Mouse (Mus musculus) CH12.LX (cell line): Measurements from ENCODE around the gene Tmem117. TPM values are rescaled to one million over a fixed set of nuclear protein-coding genes. Genes with fewer than 3 reads are reported as not detected.
A peak's percentile ranks its signal among the peaks of the same experiment; 100 is the strongest.

Experiments
- DNase-seq: peaks from one replicate; pipeline ENCODE4 v3.0.0-alpha.2; 2013; ENCODE audit errors: extremely low read depth
- H3K27ac ChIP-seq: 2 replicates; pipeline ENCODE4 v1.5.1; 2012; ENCODE audit warnings: low read depth, mild to moderate bottlenecking, control low read depth, moderate library complexity; ENCODE audit not compliant: insufficient read depth
- H3K27me3 ChIP-seq: replicated peaks from 2 replicates; pipeline ENCODE3; 2012; ENCODE audit warnings: inconsistent platforms
- H3K36me3 ChIP-seq, 2 experiments: replicated peaks in 1 of 2; 2 replicates each; pipeline versions ENCODE3 to v1.6.1; 2012; ENCODE audit warnings: inconsistent platforms in 1 of 2, low read length in 1 of 2, mild to moderate bottlenecking in 1 of 2, mixed read lengths in 1 of 2, moderate library complexity in 1 of 2; ENCODE audit not compliant: control insufficient read depth in 1 of 2, insufficient read depth in 1 of 2
- H3K4me1 ChIP-seq, 2 experiments: 2 replicates each; pipeline ENCODE4 v1.6.1; 2012; ENCODE audit warnings: inconsistent platforms in 1 of 2, moderate library complexity in 1 of 2; ENCODE audit not compliant: insufficient read depth in 2 of 2, control insufficient read depth in 1 of 2
- H3K4me2 ChIP-seq: 2 replicates; pipeline ENCODE4 v1.6.1; 2012; ENCODE audit warnings: low read depth, mild to moderate bottlenecking, control low read depth; ENCODE audit not compliant: poor library complexity, insufficient read depth, severe bottlenecking
- H3K4me3 ChIP-seq, 3 experiments: fragments of 150-350 bp in 1 of 3; sonication (generic) in 1 of 3; replicated peaks in 1 of 3; 2 replicates each; pipeline versions ENCODE3 to v1.5.1; 2011 to 2012; ENCODE audit warnings: low read depth in 2 of 3, low read length in 2 of 3, mild to moderate bottlenecking in 2 of 3, moderate library complexity in 2 of 3, control low read depth in 1 of 3, improper control_type of control experiment in 1 of 3, inconsistent platforms in 1 of 3, mixed read lengths in 1 of 3; ENCODE audit not compliant: poor library complexity in 1 of 3
- H3K79me2 ChIP-seq: replicated peaks from 2 replicates; pipeline ENCODE4 v1.6.1; 2012; ENCODE audit warnings: mild to moderate bottlenecking, moderate library complexity; ENCODE audit not compliant: control insufficient read depth, poor library complexity, insufficient read depth, severe bottlenecking; ENCODE audit errors: extremely low read depth
- H3K9ac ChIP-seq: 2 replicates; pipeline ENCODE4 v1.6.1; 2012; ENCODE audit warnings: low read depth, mild to moderate bottlenecking, control low read depth, moderate library complexity; ENCODE audit not compliant: insufficient read depth
- H3K9me3 ChIP-seq: replicated peaks from 2 replicates; pipeline ENCODE3; 2012; ENCODE audit warnings: low read length, inconsistent platforms, mixed read lengths
- CTCF ChIP-seq, 2 experiments: IDR thresholded peaks in 1 of 2; conservative IDR thresholded peaks in 1 of 2; 2 replicates each; pipeline ENCODE4 v1.5.1; 2011 to 2012; ENCODE audit warnings: low read depth in 2 of 2, low read length in 2 of 2, improper control_type of control experiment in 1 of 2, inconsistent platforms in 1 of 2, mild to moderate bottlenecking in 1 of 2, moderate library complexity in 1 of 2
- E2F4 ChIP-seq: IDR thresholded peaks from 2 replicates; pipeline ENCODE4 v1.6.1; 2011; ENCODE audit warnings: low read depth, low read length, improper control_type of control experiment; ENCODE audit not compliant: insufficient replicate concordance
- EP300 ChIP-seq: IDR thresholded peaks from 2 replicates; pipeline ENCODE4 v1.6.1; 2011; ENCODE audit warnings: low read length, improper control_type of control experiment
- ETS1 ChIP-seq: conservative IDR thresholded peaks from 2 replicates; pipeline ENCODE4 v1.6.1; 2012; ENCODE audit warnings: low read depth, mild to moderate bottlenecking, inconsistent platforms, low read length, improper control_type of control experiment, moderate library complexity
- GABPA ChIP-seq: IDR thresholded peaks from 2 replicates; pipeline ENCODE4 v1.6.1; 2012; ENCODE audit warnings: low read depth, low read length, improper control_type of control experiment, inconsistent platforms; ENCODE audit not compliant: insufficient replicate concordance
- IRF4 ChIP-seq: IDR thresholded peaks from 2 replicates; pipeline ENCODE4 v1.6.1; 2014; ENCODE audit warnings: low read depth, mild to moderate bottlenecking, inconsistent platforms, low read length, improper control_type of control experiment
- MAFK ChIP-seq: IDR thresholded peaks from 2 replicates; pipeline ENCODE4 v1.6.1; 2011; ENCODE audit warnings: low read length, improper control_type of control experiment; ENCODE audit not compliant: insufficient replicate concordance
- MAX ChIP-seq: IDR thresholded peaks from 2 replicates; pipeline ENCODE4 v1.6.1; 2011; ENCODE audit warnings: low read length, improper control_type of control experiment
- MAZ ChIP-seq: IDR thresholded peaks from 2 replicates; pipeline ENCODE4 v1.6.1; 2012; ENCODE audit warnings: low read depth, mild to moderate bottlenecking, inconsistent platforms, low read length, improper control_type of control experiment, moderate library complexity
- MEF2A ChIP-seq: IDR thresholded peaks from 2 replicates; pipeline ENCODE4 v1.6.1; 2014; ENCODE audit warnings: low read depth, mild to moderate bottlenecking, inconsistent platforms, low read length, improper control_type of control experiment, borderline replicate concordance
- MXI1 ChIP-seq: IDR thresholded peaks from 2 replicates; pipeline ENCODE4 v1.6.1; 2011; ENCODE audit warnings: mild to moderate bottlenecking, low read depth, low read length, improper control_type of control experiment
- MYC ChIP-seq: IDR thresholded peaks from 2 replicates; pipeline ENCODE4 v1.6.1; 2011; ENCODE audit warnings: low read depth, mild to moderate bottlenecking, improper control_type of control experiment, low read length
- NELFE ChIP-seq: IDR thresholded peaks from 2 replicates; pipeline ENCODE4 v1.6.1; 2011; ENCODE audit warnings: low read depth, low read length, improper control_type of control experiment
- NRF1 ChIP-seq: IDR thresholded peaks from 2 replicates; pipeline ENCODE4 v1.6.1; 2014; ENCODE audit warnings: low read depth, mild to moderate bottlenecking, inconsistent platforms, low read length, improper control_type of control experiment, moderate library complexity
- POLR2AphosphoS2 ChIP-seq: IDR thresholded peaks from 2 replicates; pipeline ENCODE4 v1.6.1; 2011; ENCODE audit warnings: low read depth, low read length, improper control_type of control experiment
- RAD21 ChIP-seq: IDR thresholded peaks from 2 replicates; pipeline ENCODE4 v1.6.1; 2011; ENCODE audit warnings: low read depth, mild to moderate bottlenecking, low read length, improper control_type of control experiment, moderate library complexity
- SMC3 ChIP-seq: IDR thresholded peaks from 2 replicates; pipeline ENCODE4 v1.6.1; 2011; ENCODE audit warnings: low read depth, low read length, improper control_type of control experiment
- TCF12 ChIP-seq: IDR thresholded peaks from 2 replicates; pipeline ENCODE4 v1.6.1; 2014; ENCODE audit warnings: low read depth, mild to moderate bottlenecking, inconsistent platforms, low read length, improper control_type of control experiment
- UBTF ChIP-seq: IDR thresholded peaks from 2 replicates; pipeline ENCODE4 v1.6.1; 2012; ENCODE audit warnings: low read depth, mild to moderate bottlenecking, inconsistent platforms, low read length, improper control_type of control experiment, moderate library complexity
- USF1 ChIP-seq: IDR thresholded peaks from 2 replicates; pipeline ENCODE4 v1.6.1; 2014; ENCODE audit warnings: low read depth, mild to moderate bottlenecking, inconsistent platforms, low read length, improper control_type of control experiment
- USF2 ChIP-seq: conservative IDR thresholded peaks from 2 replicates; pipeline ENCODE4 v1.6.1; 2011; ENCODE audit warnings: low read depth, low read length, improper control_type of control experiment
- ZC3H11A ChIP-seq: IDR thresholded peaks from 2 replicates; pipeline ENCODE4 v1.6.1; 2012; ENCODE audit warnings: low read depth, mild to moderate bottlenecking, inconsistent platforms, low read length, improper control_type of control experiment
- ZMIZ1 ChIP-seq: IDR thresholded peaks from 2 replicates; pipeline ENCODE4 v1.6.1; 2012; ENCODE audit warnings: low read depth, mild to moderate bottlenecking, inconsistent platforms, low read length, improper control_type of control experiment
- dilution Hi-C: fragments of 300-500 bp; cut with MboI; formaldehyde crosslinking; loops from 2 replicates; pipeline ENCODE4 v1.14.3; 2020; ENCODE audit warnings: low sequenced_read_pairs; ENCODE audit not compliant: extremely low pct_unique_long_range_greater_than_20kb, extremely low pct_ligation_motif_present
- in situ Hi-C: fragments of 300-500 bp; cut with MboI; formaldehyde crosslinking; loops from 3 replicates; pipeline ENCODE4 v1.14.3; 2019; ENCODE audit warnings: low sequenced_read_pairs, low pct_ligation_motif_present, low pct_unique_long_range_greater_than_20kb, mixed read lengths
- polyA plus RNA-seq: library from polyadenylated mRNA; unstranded; fragments of >175 nt; gene quantifications from 2 replicates; pipeline ENCODE4 v1.2.1, GENCODE M21; 2012; ENCODE audit warnings: low read depth; ENCODE audit not compliant: insufficient read length
- total RNA-seq, 2 experiments: library from RNA; depleted of rRNA; stranded (reverse); fragments of 300-350 nt in 1 of 2; fragments of >200 nt in 1 of 2; gene quantifications; 2 replicates each; pipeline ENCODE4 v1.2.3; 2012 to 2014

Tmem117 gene
- total and polyA plus RNA-seq, 3 experiments = not detected

DNA sequence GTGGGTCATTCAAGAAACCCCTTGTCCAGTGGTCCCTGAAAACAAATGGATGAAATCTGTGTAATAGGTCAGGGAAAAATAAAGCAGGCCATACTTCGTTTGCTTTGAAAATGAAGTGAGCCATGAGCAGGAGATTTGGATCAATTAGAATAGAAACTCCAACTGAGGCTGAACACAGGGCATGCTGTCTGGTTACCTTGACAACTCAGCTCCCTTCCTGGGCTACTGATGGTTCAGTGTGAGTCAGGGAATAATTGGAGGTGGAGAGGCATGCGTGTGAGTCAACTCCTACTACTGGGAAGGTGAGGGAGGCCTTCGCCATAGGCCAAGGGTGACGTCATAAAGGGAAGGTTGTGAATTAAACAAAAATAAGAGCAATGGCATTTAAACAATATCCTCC lies 103.1 kb downstream of the Tmem117 start:
- dilution Hi-C loops (no loop called here), in situ Hi-C loops (no loop called here)
- H3K9ac ChIP-seq = no peak overlapping the region
- H3K27me3 ChIP-seq = no peaks in the 10 kb centered on the region
- DNase-seq = no peak
- H3K4me1 ChIP-seq = no peaks in the 10 kb centered on the region
- no peaks in the 10 kb centered on the region for H3K79me2 ChIP-seq
- H3K4me2 ChIP-seq = no peak overlapping the region
- no peak overlapping the region for H3K27ac ChIP-seq
- H3K4me3 ChIP-seq = no peak overlapping the region
- no peaks in the 10 kb centered on the region for H3K36me3 ChIP-seq
- TF ChIP-seq MAX = no peak
- no peak for TF ChIP-seq ZC3H11A
- H3K9me3 ChIP-seq = peaks cover 5% of the 10 kb centered on the region

DNA sequence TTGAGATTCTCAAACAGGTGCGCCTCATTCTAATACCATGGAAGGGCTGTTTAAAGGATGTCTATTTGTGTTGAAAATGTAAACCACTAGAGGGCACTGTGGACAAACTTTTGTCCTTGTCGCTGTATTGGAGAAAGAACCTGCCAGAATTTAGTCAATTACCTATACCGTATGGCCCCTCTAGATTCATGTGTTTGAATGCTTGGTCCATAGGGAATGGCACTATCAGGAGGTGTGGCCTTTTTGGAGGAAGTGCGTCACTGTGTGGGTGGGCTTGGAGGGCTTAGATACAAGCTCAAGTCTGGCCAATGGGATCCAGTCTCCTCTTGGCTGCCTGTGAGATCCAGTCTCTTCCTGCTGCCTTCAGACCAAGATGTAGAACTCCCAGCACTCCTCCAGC lies 140.2 kb downstream of the Tmem117 start:
- Histone ChIP-seq H3K9ac (no peak overlapping the region), H3K27me3 (peaks cover 7% of the 10 kb centered on the region), H3K9me3 (peaks cover 25% of the 10 kb centered on the region), H3K36me3 (no peaks in the 10 kb centered on the region), H3K4me1 (no peaks in the 10 kb centered on the region), H3K79me2 (no peaks in the 10 kb centered on the region), H3K4me2 (no peak overlapping the region), H3K27ac (no peak overlapping the region), H3K4me3 (no peak overlapping the region)
- TF ChIP-seq SMC3 = peak; percentile 38
- no peak for TF ChIP-seq ZC3H11A
- no peak for TF ChIP-seq MAZ
- no peak for TF ChIP-seq ZMIZ1
- no peak for TF ChIP-seq POLR2AphosphoS2
- no peak for TF ChIP-seq NRF1
- peak in 1 of 2 experiments; percentile 61; a peak in 2 of 4 replicates for TF ChIP-seq CTCF (conservative IDR thresholded peaks at IDR 0.05 in 1 of 2, IDR thresholded peaks at IDR 0.05 in 1 of 2; ENCODE audit: low read depth in 2 of 2, low read length in 2 of 2)
- no peak for TF ChIP-seq GABPA
- no peak for TF ChIP-seq E2F4
- TF ChIP-seq RAD21 = peak; percentile 59
- in situ Hi-C loops = no loop called here
- DNase-seq = peak; percentile 52
- dilution Hi-C loops = no loop called here

DNA sequence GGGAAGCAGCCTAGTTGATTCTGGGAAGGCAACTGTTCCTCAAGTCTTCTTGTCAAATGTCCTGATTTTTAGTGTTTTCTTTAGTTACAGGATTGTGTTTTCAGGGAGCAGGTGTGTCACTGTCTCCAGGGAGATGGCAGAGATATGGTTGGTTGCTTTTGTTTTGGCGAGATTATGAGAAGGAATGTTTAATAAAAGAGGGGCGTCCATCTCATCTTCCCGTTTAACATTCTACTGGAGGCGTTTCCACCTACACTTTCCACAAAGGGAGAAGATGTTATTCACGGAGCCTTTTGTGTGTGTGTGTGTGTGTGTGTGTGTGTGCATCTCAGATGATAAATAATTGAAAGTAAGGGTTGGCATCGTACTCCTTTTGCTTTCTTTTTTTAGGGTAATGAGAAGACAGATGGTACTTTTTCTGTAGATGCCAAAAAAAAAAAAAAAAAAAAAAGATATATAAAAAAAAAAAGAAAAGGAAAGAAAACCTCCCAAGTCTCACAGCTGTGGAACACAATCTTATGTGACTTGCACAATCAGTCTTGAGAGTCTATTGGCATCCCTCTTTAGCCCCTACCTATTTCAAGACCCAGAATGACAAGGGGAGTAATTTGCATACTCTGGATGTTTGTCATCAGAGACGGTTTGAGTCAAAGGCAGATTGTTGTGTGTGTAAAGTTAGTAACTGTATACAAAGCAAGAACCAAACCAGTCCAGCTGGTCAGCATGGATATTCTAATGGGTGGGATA lies 142.0 kb downstream of the Tmem117 start:
- H3K36me3 ChIP-seq = no peaks in the 10 kb centered on the region
- dilution Hi-C loops (no loop called here), in situ Hi-C loops (no loop called here)
- no peak overlapping the region for H3K9ac ChIP-seq
- H3K4me3 ChIP-seq = no peak overlapping the region
- no peak overlapping the region for H3K27ac ChIP-seq
- no peak for DNase-seq
- H3K79me2 ChIP-seq = no peaks in the 10 kb centered on the region
- peaks cover 5% of the 10 kb centered on the region for H3K27me3 ChIP-seq
- H3K4me1 ChIP-seq = no peaks in the 10 kb centered on the region
- no peak overlapping the region for H3K4me2 ChIP-seq
- H3K9me3 ChIP-seq = peaks cover 24% of the 10 kb centered on the region
- no peak for TF ChIP-seq TCF12
- no peak for TF ChIP-seq E2F4
- no peak for TF ChIP-seq IRF4
- no peak for TF ChIP-seq MYC
- no peak for TF ChIP-seq MAX
- no peak for TF ChIP-seq EP300
- no peak for TF ChIP-seq RAD21
- no peak for TF ChIP-seq MAFK
- TF ChIP-seq MEF2A = no peak
- TF ChIP-seq USF1 = no peak
- TF ChIP-seq MAZ = no peak
- TF ChIP-seq ETS1 = no peak
- no peak for TF ChIP-seq ZMIZ1
- TF ChIP-seq UBTF = no peak
- no peak for TF ChIP-seq POLR2AphosphoS2
- TF ChIP-seq NELFE = no peak
- no peak for TF ChIP-seq USF2
- no peak for TF ChIP-seq MXI1
- TF ChIP-seq SMC3 = no peak
